In the genomic region with DNA sequence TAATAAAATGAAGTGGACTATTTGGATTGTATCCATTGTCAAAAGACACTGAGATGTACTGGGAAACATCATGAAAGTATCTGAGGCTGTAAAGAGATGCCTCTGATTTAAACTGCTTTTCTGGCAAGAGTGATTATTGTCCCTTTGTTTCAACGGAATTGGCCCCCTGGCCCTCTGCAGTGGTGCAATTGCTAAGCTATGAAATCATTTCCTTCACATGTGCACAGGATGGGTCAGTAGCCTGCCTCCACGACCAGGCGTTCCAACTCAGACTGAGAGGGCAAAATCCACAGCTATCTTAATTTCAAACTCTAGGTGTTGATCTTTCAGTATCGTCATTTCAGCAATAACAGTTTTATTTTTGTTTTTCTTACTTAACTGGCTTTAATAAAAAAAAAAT, we compare ENCODE assay signal across 13 mouse cellular contexts. TPM values are rescaled to one million over a fixed set of nuclear protein-coding genes. Genes with fewer than 3 reads are reported as not detected.
A peak's percentile ranks its signal among the peaks of the same experiment; 100 is the strongest.
DNase-seq lines count a peak whose midpoint lies in the region; ATAC-seq and TF ChIP-seq lines count a peak whose summit lies in the region.
"Had no signal": no experiment of that assay in that cellular context is flagged by ENCODE, and none has a peak within 500 bp of the region (broad histone marks: within the 10 kb centered on the region; RNA-seq: fewer than 3 reads in every experiment).

No protein-coding gene starts in this region.

- H3K27ac ChIP-seq in kidney, adult 2 months (ENCODE audit: insufficient read depth, low read depth, low read length): no peak overlapping the region
- no peak overlapping the region for H3K27ac ChIP-seq in kidney, embryonic 16.5 days (ENCODE audit: low read length)
- H3K27ac ChIP-seq: neural tube, embryonic 12.5 days had no signal

- DNase-seq in kidney, adult 2 months: peak; percentile 64
- peak; percentile 9 for DNase-seq in gastrocnemius, postnatal 14 days
- peak; percentile 47 for DNase-seq in kidney, adult 9 months
- DNase-seq in lung, postnatal 36 days: peak; percentile 49
- no peak for DNase-seq in frontal cortex, postnatal 10 days (ENCODE audit: low spot score in 2 of 2)
- DNase-seq in ovary, postnatal 14 days (ENCODE audit: low spot score): no peak
- DNase-seq: cerebellum, adult 8-10 months; right cerebral cortex, postnatal 25 days had no signal

- no peak overlapping the region for H3K4me3 ChIP-seq in kidney, adult 2 months (ENCODE audit: insufficient read depth, low read depth, low read length)
- H3K4me3 ChIP-seq in kidney, embryonic 16.5 days (ENCODE audit: low read length): no peak overlapping the region
- H3K4me3 ChIP-seq: neural tube, embryonic 12.5 days had no signal

- no peaks in the 10 kb centered on the region for H3K36me3 ChIP-seq in kidney, adult 2 months (ENCODE audit: control insufficient read depth, insufficient read depth, low read length)
- H3K36me3 ChIP-seq in kidney, embryonic 16.5 days (ENCODE audit: insufficient read depth, low read length): no peaks in the 10 kb centered on the region
- H3K36me3 ChIP-seq: neural tube, embryonic 12.5 days had no signal

- 27% methylated on average over 4 of the region's 4 CpGs for WGBS in kidney, adult 2 months
- WGBS in kidney, embryonic 16.5 days: 58% methylated on average over 4 of the region's 4 CpGs

- no peak for TF ChIP-seq POLR2A in kidney, adult 2 months (IDR thresholded peaks at IDR 0.05; ENCODE audit: low read depth, low read length)

- no peak overlapping the region for H3K4me2 ChIP-seq in kidney, embryonic 16.5 days (replicated peaks; ENCODE audit: low read depth, low read length)
- H3K4me2 ChIP-seq: midbrain, embryonic 11.5 days; neural tube, embryonic 12.5 days had no signal

- no peak for TF ChIP-seq CTCF in kidney, adult 2 months (conservative IDR thresholded peaks at IDR 0.05; ENCODE audit: insufficient read depth, insufficient read length, low read depth, low read length)

- H3K9ac ChIP-seq in kidney, embryonic 16.5 days (replicated peaks; ENCODE audit: low read length): no peak overlapping the region
- H3K9ac ChIP-seq: neural tube, embryonic 12.5 days had no signal

- intact Hi-C loops in gastrocnemius, postnatal 14 days (cut with DNase I; ENCODE audit: low total_unique reads): no loop called here

- no peaks in the 10 kb centered on the region for H3K9me3 ChIP-seq in kidney, embryonic 16.5 days (ENCODE audit: low read length)
- H3K9me3 ChIP-seq: neural tube, embryonic 12.5 days had no signal

- peaks cover 3% of the 10 kb centered on the region; the same call in 1 of the 2 replicates for H3K4me1 ChIP-seq in kidney, adult 2 months (ENCODE audit: control insufficient read depth, insufficient read depth, low read length)
- H3K4me1 ChIP-seq in kidney, embryonic 16.5 days (ENCODE audit: insufficient read depth, low read length): no peaks in the 10 kb centered on the region
- H3K4me1 ChIP-seq: neural tube, embryonic 12.5 days had no signal

- ATAC-seq in kidney, embryonic 16.5 days (ENCODE audit: low FRiP score, low TSS enrichment): no peak
- no peak for ATAC-seq in activated CD4-positive, CD25-positive, alpha-beta regulatory T cell, adult 4 months
- ATAC-seq: intestine, postnatal 0 days had no signal

- no peaks in the 10 kb centered on the region for H3K27me3 ChIP-seq in kidney, adult 2 months (replicated peaks; ENCODE audit: control insufficient read depth, insufficient read depth, low read length)
- H3K27me3 ChIP-seq in kidney, embryonic 16.5 days (ENCODE audit: insufficient read depth, low read length): no peaks in the 10 kb centered on the region
- H3K27me3 ChIP-seq: neural tube, embryonic 12.5 days had no signal

RNA-seq across cellular contexts. Expression of gene Gab3, which starts 40.7 kb away (rescaled TPM):
- polyA plus RNA-seq in kidney, adult 2 months (2012; rRNA removed): 0.43 and 0.66 TPM in 2 replicates
- polyA plus RNA-seq in kidney, embryonic 16.5 days (2015; fragmentation: Nextera tagmentation; extraction: Ambion mirVana): 2.1 and 2.2 TPM in 2 replicates
- 1 to 10 TPM; 1.3 to 1.7 TPM for total RNA-seq in gastrocnemius, postnatal 14 days (2021)
- 10 to 100 TPM; 14.8 to 15.7 TPM for polyA plus RNA-seq in activated CD4-positive, CD25-positive, alpha-beta regulatory T cell, adult 4 months (2017; shearing (Covaris generic))

RNA-seq across cellular contexts. Expression of gene Dkc1, which starts 51.1 kb away (rescaled TPM):
- polyA plus RNA-seq in kidney, adult 2 months (2012; rRNA removed): 8.2 and 10.8 TPM in 2 replicates
- polyA plus RNA-seq in kidney, embryonic 16.5 days (2015; fragmentation: Nextera tagmentation; extraction: Ambion mirVana): 135 and 160 TPM in 2 replicates
- total RNA-seq in gastrocnemius, postnatal 14 days (2021): 10 to 100 TPM; 25.4 to 31.2 TPM
- 100 to 1,000 TPM; 118 to 126 TPM for polyA plus RNA-seq in activated CD4-positive, CD25-positive, alpha-beta regulatory T cell, adult 4 months (2017; shearing (Covaris generic))

Comparison
In these comparisons a context has a peak if more than half of its experiments do, and no peak if none do; other contexts are left out.
1. RNA of gene Dkc1, which starts 51.1 kb away (polyA plus RNA-seq): 135 to 160 TPM in kidney, embryonic 16.5 days and 118 to 126 TPM in activated CD4-positive, CD25-positive, alpha-beta regulatory T cell, adult 4 months; 8.2 to 10.8 TPM in kidney, adult 2 months; every median in the first group is over 10 times any median in the second.
2. DNase-seq: peak in kidney, adult 2 months (single experiment), gastrocnemius, postnatal 14 days (single experiment), kidney, adult 9 months (single experiment) and lung, postnatal 36 days (single experiment); none in frontal cortex, postnatal 10 days (0 of 2) and ovary, postnatal 14 days (single experiment).